Mouse (Mus musculus) C2C12 (cell line): Measurements from ENCODE around the gene Rabgap1l.

Experiments
- CTCF ChIP-seq: IDR thresholded peaks from one replicate; pipeline ENCODE4 v1.5.1; 2011; ENCODE audit not compliant: control insufficient read depth, insufficient read depth, insufficient read length
- MAX ChIP-seq: IDR thresholded peaks from one replicate; pipeline ENCODE4 v1.6.1; 2011; ENCODE audit warnings: mild to moderate bottlenecking, control low read depth

DNA sequence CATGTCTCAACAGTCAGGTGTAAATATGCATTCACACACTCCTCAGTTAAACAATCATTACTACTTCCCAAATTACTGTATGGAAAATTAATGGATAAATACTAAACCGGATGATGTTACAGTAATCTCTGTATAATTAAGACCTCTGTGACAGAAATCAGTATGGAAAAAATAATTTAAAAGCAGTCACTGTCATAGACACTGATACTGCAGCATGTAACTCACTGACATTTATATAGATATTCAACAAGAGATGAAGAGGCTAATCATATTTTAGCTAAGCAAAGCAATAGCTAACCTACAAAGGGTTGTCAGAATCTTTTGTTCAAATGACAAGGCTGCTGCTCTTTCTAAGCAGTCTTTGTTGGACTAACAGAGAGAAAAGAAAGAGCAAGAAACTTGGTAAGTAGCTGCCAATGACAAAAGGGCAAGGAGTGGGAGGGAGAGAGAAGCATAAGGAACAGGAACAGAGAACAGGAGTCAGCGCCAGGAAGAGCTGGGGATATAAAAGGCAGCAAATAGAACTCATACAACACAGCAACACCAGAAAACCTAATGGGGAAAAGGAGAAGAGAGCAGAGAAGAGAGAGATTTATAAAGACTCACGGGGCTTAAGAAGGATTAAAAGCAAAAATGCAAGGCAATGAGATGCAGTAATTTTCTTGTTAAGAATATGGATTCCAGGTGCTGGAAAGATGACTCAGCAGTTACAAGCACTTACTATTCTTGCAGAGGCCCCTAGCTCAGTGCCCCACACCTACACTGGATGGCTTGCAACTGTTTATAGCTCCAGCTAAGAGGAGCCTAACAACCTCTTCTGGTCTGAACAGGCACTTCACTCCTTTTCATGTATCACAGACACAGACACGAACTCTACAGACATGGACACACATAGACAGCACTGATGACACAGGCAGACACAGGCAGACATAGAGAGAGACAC lies 244.8 kb downstream of the Rabgap1l start:
- TF ChIP-seq CTCF (no peak), MAX (no peak)
